28 mouse cellular contexts compared by ENCODE assay signal in genomic region chr12:71483536-71484165, GRCm38 (mm10).
DNase-seq lines count a peak whose midpoint lies in the region; ATAC-seq lines count a peak whose summit lies in the region.
"Had no signal": no experiment of that assay in that cellular context is flagged by ENCODE, and none has a peak within 500 bp of the region (broad histone marks: within the 10 kb centered on the region; RNA-seq: fewer than 3 reads in every experiment).

No protein-coding gene starts in this region.

- H3K4me3 ChIP-seq in heart, embryonic 13.5 days: no peak overlapping the region
- H3K4me3 ChIP-seq: hindbrain, embryonic 10.5 days; hindbrain, embryonic 15.5 days; layer of hippocampus, adult 2 months; left cerebral cortex, adult 2 months; limb, embryonic 13.5 days; lung, embryonic 15.5 days; midbrain, embryonic 10.5 days; neural tube, embryonic 13.5 days had no signal

- H3K4me1 ChIP-seq in heart, embryonic 13.5 days: peaks cover 61% of the 10 kb centered on the region

- intact Hi-C loops in heart, postnatal 14 days (cut with DNase I): no loop called here

- H3K27ac ChIP-seq in heart, embryonic 13.5 days (replicated peaks): 0 out of 2 replicates have a peak overlapping the region, but pooled peaks have one; percentile 30
- H3K27ac ChIP-seq: hindbrain, embryonic 15.5 days; layer of hippocampus, adult 2 months; left cerebral cortex, adult 2 months; limb, embryonic 13.5 days; lung, embryonic 15.5 days; midbrain, embryonic 10.5 days; neural tube, embryonic 13.5 days had no signal

- no peak overlapping the region for H3K4me2 ChIP-seq in heart, embryonic 13.5 days
- H3K4me2 ChIP-seq: hindbrain, embryonic 15.5 days; limb, embryonic 13.5 days; liver, embryonic 11.5 days; lung, embryonic 15.5 days; neural tube, embryonic 13.5 days had no signal

- no peak for DNase-seq in heart, postnatal 14 days
- peak; percentile 52 for DNase-seq in 3T3-L1 (ENCODE audit: low read depth, low spot score)
- DNase-seq in Muller cell, postnatal 12 days (ENCODE audit: inconsistent ontology term): peak; percentile 70
- peak; percentile 41 for DNase-seq in fibroblast of lung, adult 2 months (ENCODE audit: low read depth)
- no peak for DNase-seq in adrenal gland, postnatal 10 days
- no peak for DNase-seq in frontal cortex, adult 2 months (ENCODE audit: extremely low spot score in 1 of 2, low spot score in 1 of 2)
- DNase-seq: adrenal gland, postnatal 14 days; B cell, adult 2 months; cerebellum, adult 11-12 months; cerebellum, adult 9-11 months; kidney, adult 11 months; kidney, postnatal 36 days; right cerebral cortex, postnatal 4 days; thymus, postnatal 4 days had no signal

- H3K36me3 ChIP-seq in heart, embryonic 13.5 days: no peaks in the 10 kb centered on the region
- H3K36me3 ChIP-seq: hindbrain, embryonic 10.5 days; hindbrain, embryonic 15.5 days; limb, embryonic 13.5 days; lung, embryonic 15.5 days; midbrain, embryonic 10.5 days; neural tube, embryonic 13.5 days had no signal

- 0 out of 2 replicates have a peak, but pooled peaks cover 3% of the 10 kb centered on the region for H3K27me3 ChIP-seq in heart, embryonic 13.5 days (replicated peaks)
- H3K27me3 ChIP-seq: CH12.LX; hindbrain, embryonic 15.5 days; limb, embryonic 13.5 days; lung, embryonic 15.5 days; neural tube, embryonic 13.5 days; Patski had no signal

- 61% methylated on average over 7 of the region's 7 CpGs for whole genome bisulfite sequencing in heart, embryonic 13.5 days

- H3K9ac ChIP-seq in heart, embryonic 13.5 days: no peak overlapping the region
- H3K9ac ChIP-seq: hindbrain, embryonic 15.5 days; limb, embryonic 13.5 days; lung, embryonic 15.5 days; neural tube, embryonic 13.5 days had no signal

- H3K9me3 ChIP-seq in heart, embryonic 13.5 days: no peaks in the 10 kb centered on the region
- H3K9me3 ChIP-seq: hindbrain, embryonic 10.5 days; hindbrain, embryonic 15.5 days; limb, embryonic 13.5 days; lung, embryonic 15.5 days; midbrain, embryonic 10.5 days; neural tube, embryonic 13.5 days had no signal

- ATAC-seq in heart, embryonic 13.5 days (ENCODE audit: extremely low read depth, insufficient number of reproducible peaks, low FRiP score, low TSS enrichment): no peak
- ATAC-seq: forebrain, embryonic 16.5 days; inflammation-experienced regulatory T-cells, adult 6 months; Patski had no signal

Comparison
In these comparisons a context has a peak if more than half of its experiments do, and no peak if none do; other contexts are left out.
1. DNase-seq: peak in 3T3-L1 (single experiment), Muller cell, postnatal 12 days (single experiment) and fibroblast of lung, adult 2 months (single experiment); none in heart, postnatal 14 days (0 of 2), adrenal gland, postnatal 10 days (single experiment) and frontal cortex, adult 2 months (0 of 2).